Mouse (Mus musculus) bone marrow macrophage, adult 2 months (primary cell): Measurements from ENCODE around the gene Anxa10.

Experiments used
- CTCF ChIP-seq: IDR thresholded peaks from 2 replicates; pipeline ENCODE4 v1.5.1; 2012; ENCODE audit warnings: low read depth, mild to moderate bottlenecking, low read length, moderate library complexity
- POLR2A ChIP-seq: IDR thresholded peaks from 2 replicates; pipeline ENCODE4 v1.6.1; 2012; ENCODE audit warnings: mild to moderate bottlenecking, low read depth, low read length, borderline replicate concordance

DNA sequence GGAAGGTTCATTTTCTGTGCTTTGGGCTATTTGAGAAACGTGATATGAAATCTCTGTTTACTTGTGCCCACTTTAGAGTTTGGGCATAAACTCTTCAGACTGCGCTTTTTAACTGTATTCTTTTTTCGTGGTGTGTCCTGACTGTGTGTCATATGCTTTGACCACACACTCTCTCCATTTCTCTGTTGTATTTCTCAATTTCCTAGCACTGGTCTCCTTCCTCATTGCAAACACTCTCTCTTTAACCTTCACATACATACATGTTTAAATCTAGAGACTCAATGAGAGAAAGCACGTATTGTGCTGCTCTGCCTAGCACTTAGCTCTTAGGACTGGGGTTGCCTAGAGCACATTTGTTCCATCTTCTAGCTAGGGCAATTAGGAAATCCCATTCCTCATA, 108.8 kb downstream of the Anxa10 start:
- TF ChIP-seq POLR2A (no peak), CTCF (no peak)
